Comparison of ENCODE assay signal across 8 mouse cellular contexts in the genomic region with DNA sequence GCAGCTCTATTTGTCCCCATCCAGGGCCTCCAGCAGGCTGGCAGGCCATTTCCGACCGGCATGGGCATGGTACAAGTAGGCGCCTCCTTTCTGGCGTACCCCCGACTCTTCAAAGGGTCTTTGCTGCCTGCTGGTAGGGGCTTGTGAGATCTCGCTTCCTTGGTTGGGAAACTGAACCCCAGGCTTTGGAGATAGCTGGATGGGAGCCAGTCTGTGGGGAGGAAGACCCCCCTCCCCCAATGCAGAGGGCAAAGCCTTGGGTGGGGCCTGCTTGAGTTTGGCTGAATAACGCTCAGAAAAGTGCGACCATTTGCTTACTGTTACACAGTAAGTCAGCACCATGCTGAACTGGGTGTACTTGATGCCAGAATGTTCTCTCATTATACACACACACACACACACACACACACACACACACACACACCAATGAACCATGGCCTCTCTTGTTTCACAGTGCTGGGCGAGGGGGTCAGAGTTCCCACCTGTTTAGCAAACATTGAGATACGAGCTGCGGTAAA. TPM values are rescaled to one million over a fixed set of nuclear protein-coding genes. Genes with fewer than 3 reads are reported as not detected.
DNase-seq lines count a peak whose midpoint lies in the region; ATAC-seq lines count a peak whose summit lies in the region.

No protein-coding gene starts in this region.

- no peaks in the 10 kb centered on the region; the same call in none of the 2 replicates for H3K36me3 ChIP-seq in embryonic facial prominence, embryonic 11.5 days (replicated peaks; ENCODE audit: control insufficient read depth, insufficient read depth, low read depth, low read length)
- H3K36me3 ChIP-seq in intestine, embryonic 16.5 days (ENCODE audit: control insufficient read depth, insufficient read depth, low read length) = no peaks in the 10 kb centered on the region
- peaks cover 18% of the 10 kb centered on the region for H3K36me3 ChIP-seq in midbrain, embryonic 12.5 days

- peak overlapping the region; percentile 89 for H3K4me2 ChIP-seq in embryonic facial prominence, embryonic 11.5 days (ENCODE audit: low read depth, low read length)
- H3K4me2 ChIP-seq in intestine, embryonic 16.5 days (ENCODE audit: low read depth, low read length) = peak overlapping the region; percentile 87
- peak overlapping the region; percentile 96 for H3K4me2 ChIP-seq in midbrain, embryonic 12.5 days (replicated peaks)

- no peaks in the 10 kb centered on the region for H3K9me3 ChIP-seq in embryonic facial prominence, embryonic 11.5 days (replicated peaks; ENCODE audit: control insufficient read depth, low read length)
- no peaks in the 10 kb centered on the region for H3K9me3 ChIP-seq in intestine, embryonic 16.5 days (ENCODE audit: control insufficient read depth, low read length)
- no peaks in the 10 kb centered on the region for H3K9me3 ChIP-seq in midbrain, embryonic 12.5 days

- H3K27ac ChIP-seq in embryonic facial prominence, embryonic 11.5 days (replicated peaks; ENCODE audit: low read depth, low read length) = peak overlapping the region; percentile 97
- H3K27ac ChIP-seq in intestine, embryonic 16.5 days (ENCODE audit: low read length) = peak overlapping the region; percentile 89
- peak overlapping the region; percentile 98 for H3K27ac ChIP-seq in midbrain, embryonic 12.5 days (replicated peaks)

- H3K4me1 ChIP-seq in embryonic facial prominence, embryonic 11.5 days (ENCODE audit: control insufficient read depth, insufficient read depth, low read length) = peaks cover 3% of the 10 kb centered on the region
- H3K4me1 ChIP-seq in intestine, embryonic 16.5 days (ENCODE audit: control insufficient read depth, insufficient read depth, low read length) = peaks cover 31% of the 10 kb centered on the region
- peaks cover 44% of the 10 kb centered on the region for H3K4me1 ChIP-seq in midbrain, embryonic 12.5 days

- WGBS in embryonic facial prominence, embryonic 11.5 days = 1% methylated on average over 11 of the region's 11 CpGs
- 8% methylated on average over 11 of the region's 11 CpGs for WGBS in intestine, embryonic 16.5 days
- WGBS in midbrain, embryonic 12.5 days = 1% methylated on average over 11 of the region's 11 CpGs

- peak overlapping the region; percentile 100 for H3K4me3 ChIP-seq in embryonic facial prominence, embryonic 11.5 days (ENCODE audit: low read depth, low read length)
- H3K4me3 ChIP-seq in intestine, embryonic 16.5 days (ENCODE audit: low read length) = peak overlapping the region; percentile 78
- H3K4me3 ChIP-seq in midbrain, embryonic 12.5 days = peak overlapping the region; percentile 100

- H3K27me3 ChIP-seq in embryonic facial prominence, embryonic 11.5 days (ENCODE audit: control insufficient read depth, insufficient read depth, low read length) = no peaks in the 10 kb centered on the region
- H3K27me3 ChIP-seq in intestine, embryonic 16.5 days (replicated peaks; ENCODE audit: control insufficient read depth, insufficient read depth, low read length) = no peaks in the 10 kb centered on the region
- H3K27me3 ChIP-seq in midbrain, embryonic 12.5 days = peaks cover 15% of the 10 kb centered on the region

- DNase-seq in kidney, adult 9 months = peak; percentile 16
- DNase-seq in kidney, adult 8-10 months = no peak
- peak; percentile 53 for DNase-seq in embryonic facial prominence, embryonic 11.5 days (ENCODE audit: low spot score)
- DNase-seq in thymus, postnatal 36 days = no peak
- DNase-seq in natural killer cell, adult 2 months (ENCODE audit: low spot score in 2 of 2) = no peak

- ATAC-seq in embryonic facial prominence, embryonic 11.5 days (replicated peaks; ENCODE audit: insufficient number of reproducible peaks, low FRiP score, low TSS enrichment, low read depth) = no peak
- ATAC-seq in intestine, embryonic 16.5 days = no peak; the same call in 1 of the 2 replicates
- ATAC-seq in midbrain, embryonic 12.5 days (ENCODE audit: low FRiP score, low read depth) = no peak
- ATAC-seq in inflammation-experienced regulatory T-cells, adult 6 months = no peak

- H3K9ac ChIP-seq in embryonic facial prominence, embryonic 11.5 days (replicated peaks; ENCODE audit: low read length) = peak overlapping the region; percentile 98
- peak overlapping the region; percentile 93 for H3K9ac ChIP-seq in intestine, embryonic 16.5 days (ENCODE audit: low read depth, low read length)
- peak overlapping the region; percentile 100 for H3K9ac ChIP-seq in midbrain, embryonic 12.5 days (replicated peaks)

RNA-seq across cellular contexts. Expression of gene Fscn1, which starts 2.4 kb away (rescaled TPM):
- polyA plus RNA-seq in embryonic facial prominence, embryonic 11.5 days (2014; fragmentation: Nextera tagmentation; extraction: Ambion mirVana) = 520 and 537 TPM in 2 replicates
- polyA plus RNA-seq in intestine, embryonic 16.5 days (2015; fragmentation: Nextera tagmentation; extraction: Ambion mirVana) = 120 and 129 TPM in 2 replicates
- polyA plus RNA-seq in midbrain, embryonic 12.5 days (2016; fragmentation: Nextera tagmentation; extraction: Ambion mirVana) = 707 and 742 TPM in 2 replicates
- polyA plus RNA-seq in inflammation-experienced regulatory T-cells, adult 6 months (2017; shearing (Covaris generic)) = 1 to 10 TPM in 1 of 3 experiments, not detected in 2; 1.2 TPM

RNA-seq across cellular contexts. Expression of gene Actb, which starts 55.9 kb away (rescaled TPM):
- 16,388 and 16,949 TPM in 2 replicates for polyA plus RNA-seq in embryonic facial prominence, embryonic 11.5 days (2014; fragmentation: Nextera tagmentation; extraction: Ambion mirVana)
- polyA plus RNA-seq in intestine, embryonic 16.5 days (2015; fragmentation: Nextera tagmentation; extraction: Ambion mirVana) = 14,111 and 16,287 TPM in 2 replicates
- polyA plus RNA-seq in midbrain, embryonic 12.5 days (2016; fragmentation: Nextera tagmentation; extraction: Ambion mirVana) = 12,547 and 14,098 TPM in 2 replicates
- polyA plus RNA-seq in inflammation-experienced regulatory T-cells, adult 6 months (2017; shearing (Covaris generic)) = over 10,000 TPM; 20,020 to 68,742 (median 52,499) TPM

Comparison
In these comparisons a context has a peak if more than half of its experiments do, and no peak if none do; other contexts are left out.
1. DNase-seq: peak in kidney, adult 9 months (single experiment) and embryonic facial prominence, embryonic 11.5 days (single experiment); none in kidney, adult 8-10 months (0 of 2), thymus, postnatal 36 days (0 of 2) and natural killer cell, adult 2 months (0 of 2).
2. RNA of gene Fscn1, which starts 2.4 kb away (polyA plus RNA-seq): 707 to 742 TPM in midbrain, embryonic 12.5 days, 520 to 537 TPM in embryonic facial prominence, embryonic 11.5 days and 120 to 129 TPM in intestine, embryonic 16.5 days; 1.2 TPM in inflammation-experienced regulatory T-cells, adult 6 months; every median in the first group is over 10 times any median in the second.
3. Peak in every context shown above with its lines, with median percentiles within 50 percentile points of each other: H3K27ac ChIP-seq, H3K4me2 ChIP-seq, H3K4me3 ChIP-seq and H3K9ac ChIP-seq.